Mouse (Mus musculus) urinary bladder, postnatal 36 days (tissue): ENCODE data around the gene Slc6a4.
"Not testable (repeated sequence)": the region's sequence is repeated elsewhere in the genome, so short reads cannot be mapped to it uniquely, and the experiment has no call there.

ENCODE experiments used
- DNase-seq, 2 experiments: peaks; one replicate each; pipeline ENCODE4 v3.0.0; 2022; ENCODE audit warnings: low spot score in 2 of 2, mixed read lengths in 1 of 2

The Slc6a4 gene

GRCm38 (mm10) chr11:77018046-77018445 lies 19.6 kb downstream of the Slc6a4 start:
- no peak for DNase-seq

- DNase-seq: no peak
Observed at GRCm38 (mm10) chr11:77019539-77019938, 21.1 kb downstream of the Slc6a4 start.

GRCm38 (mm10) chr11:77021749-77022396 lies 23.5 kb downstream of the Slc6a4 start:
- DNase-seq: no peak

GRCm38 (mm10) chr11:77026559-77026958 lies 28.2 kb downstream of the Slc6a4 start:
- DNase-seq: no peak

GRCm38 (mm10) chr11:77028157-77028556 lies 29.8 kb downstream of the Slc6a4 start:
- no peak for DNase-seq

GRCm38 (mm10) chr11:77031151-77031934 lies 32.9 kb downstream of the Slc6a4 start:
- no peak for DNase-seq

GRCm38 (mm10) chr11:77041891-77042290 lies 43.5 kb downstream of the Slc6a4 start:
- DNase-seq: no peak

GRCm38 (mm10) chr11:77042816-77043215 lies 44.4 kb downstream of the Slc6a4 start:
- DNase-seq: no peak

GRCm38 (mm10) chr11:77061951-77062350 lies 63.5 kb downstream of the Slc6a4 start:
- DNase-seq: no peak

GRCm38 (mm10) chr11:77063406-77063805 lies 65.0 kb downstream of the Slc6a4 start:
- no peak for DNase-seq

GRCm38 (mm10) chr11:77068825-77069224 lies 70.4 kb downstream of the Slc6a4 start:
- no peak for DNase-seq

GRCm38 (mm10) chr11:77070721-77071120 lies 72.3 kb downstream of the Slc6a4 start:
- DNase-seq: no peak

- not testable (repeated sequence) for DNase-seq
Observed at GRCm38 (mm10) chr11:77077331-77077730, 78.9 kb downstream of the Slc6a4 start.

GRCm38 (mm10) chr11:77077792-77078191 lies 79.4 kb downstream of the Slc6a4 start:
- DNase-seq: no peak

GRCm38 (mm10) chr11:77078273-77079134 lies 80.1 kb downstream of the Slc6a4 start, which contains the start of gene Nsrp1:
Gene Nsrp1 (minus strand): TSS chr11:77078435.
- DNase-seq: peak; percentile 85 to 93

GRCm38 (mm10) chr11:77079361-77079760 lies 81.0 kb downstream of the Slc6a4 start:
- DNase-seq: no peak
